Mouse (Mus musculus): ENCODE measurements at regions not wholly inside any gene's neighbourhood (a gene's known extent, or its start where the extent isn't known, plus 50 kb on each side); places are given as distances from the start of the nearest gene placed in this dataset.
"Not testable (repeated sequence)": the region's sequence is repeated elsewhere in the genome, so short reads cannot be mapped to it uniquely, and the experiment has no call there.

DNA sequence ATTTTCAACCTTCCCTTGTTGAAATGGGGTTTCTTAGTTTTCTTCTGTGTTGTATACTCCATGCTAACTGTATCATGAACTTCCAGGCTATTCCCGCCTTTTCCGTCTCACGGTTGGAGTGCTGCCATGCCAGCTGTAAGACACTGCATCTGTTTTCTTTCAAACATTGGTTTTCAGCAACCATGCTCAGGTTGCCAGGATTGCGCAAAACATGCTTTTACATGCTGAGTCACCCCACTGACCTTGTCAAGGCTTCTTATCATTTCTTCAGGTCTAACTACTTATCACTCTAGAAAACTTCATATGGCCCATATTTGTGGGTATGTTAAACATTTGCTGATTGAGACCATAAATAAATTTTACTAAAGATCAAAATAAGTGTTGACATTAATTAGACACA, 551.2 kb downstream of the Tlr4 start:
- in situ Hi-C loops (cut with MboI, MseI): no loop called here

DNA sequence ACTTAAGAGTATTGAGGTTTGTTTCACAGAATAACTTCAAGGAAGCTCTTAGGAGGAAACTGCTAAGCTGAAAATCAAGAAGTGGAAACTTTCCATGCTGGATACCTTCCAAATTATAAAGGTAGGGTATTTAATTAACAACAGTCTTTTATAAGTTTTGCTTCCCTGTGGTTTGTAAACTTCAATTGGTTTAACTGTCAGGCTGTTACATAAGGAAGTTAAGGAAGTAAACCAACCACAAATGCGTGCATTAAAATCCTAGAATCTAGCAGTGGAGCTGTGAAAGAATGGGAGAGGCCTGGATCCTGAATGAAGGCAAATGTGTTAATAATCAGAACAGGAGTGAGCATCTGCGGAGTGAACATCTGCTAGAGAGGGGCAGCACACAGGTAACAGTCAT, 560.5 kb downstream of the Tlr4 start:
- in situ Hi-C loops (cut with MboI, MseI): no loop called here

DNA sequence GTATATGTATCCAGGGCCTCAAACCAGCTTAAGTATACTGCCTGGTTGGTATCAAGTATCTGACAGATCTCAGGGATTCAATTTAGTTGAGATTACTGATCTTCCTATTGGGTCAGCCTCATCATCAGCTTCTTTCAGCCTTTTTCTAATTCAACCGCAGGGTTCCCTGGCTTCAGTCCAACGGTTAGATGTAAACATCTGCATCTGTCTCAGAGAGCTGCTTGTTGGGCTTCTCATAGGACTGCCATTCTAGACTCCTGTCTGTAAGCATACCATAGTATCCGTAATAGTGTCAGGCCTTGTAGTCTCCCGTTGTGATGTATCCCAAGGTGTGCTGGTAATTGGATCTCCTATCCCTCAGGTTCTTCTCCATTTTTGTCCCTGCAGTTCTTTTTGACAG, 575.6 kb downstream of the Tlr4 start:
- in situ Hi-C loops (cut with MboI, MseI): no loop called here

DNA sequence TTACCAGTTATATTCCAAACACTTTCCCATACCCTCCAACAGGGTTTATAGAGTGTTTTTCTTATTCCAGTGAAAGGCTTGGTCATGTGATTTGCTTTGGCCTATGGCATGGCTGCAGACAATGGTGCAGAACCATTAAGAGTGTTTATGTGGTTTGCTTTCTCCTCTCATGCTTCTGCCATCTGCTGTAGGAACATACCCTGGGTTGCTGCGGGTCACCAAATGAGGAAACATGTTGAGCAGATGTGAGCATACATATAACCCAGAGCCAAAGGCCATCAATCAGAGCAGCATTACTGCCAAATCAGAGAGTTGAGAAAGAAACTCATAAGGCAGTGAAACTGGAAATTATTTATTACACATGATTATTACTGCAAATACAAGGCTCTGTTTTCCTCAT, 596.7 kb downstream of the Tlr4 start:
- in situ Hi-C loops (cut with MboI, MseI): no loop called here

DNA sequence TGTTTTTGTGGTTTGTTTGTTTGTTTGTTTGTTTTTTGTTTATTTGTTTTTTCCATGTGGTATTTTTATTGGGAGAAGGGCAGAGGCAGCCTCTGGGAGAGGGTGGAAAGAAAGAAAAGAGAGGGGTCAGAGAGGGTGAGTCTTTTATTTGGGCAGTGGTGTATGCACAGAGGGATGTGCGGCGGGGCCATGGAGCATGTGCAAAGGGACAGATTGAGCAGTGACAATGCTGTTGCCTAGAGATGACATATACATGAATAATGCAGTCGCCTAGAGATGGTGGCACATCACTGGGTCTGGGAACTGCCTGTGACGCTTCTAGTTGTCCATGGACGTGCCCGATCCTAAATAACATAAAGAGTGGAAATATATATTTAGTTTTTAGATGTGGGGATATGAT, 598.3 kb downstream of the Tlr4 start:
- in situ Hi-C loops (cut with MboI, MseI): no loop called here

DNA sequence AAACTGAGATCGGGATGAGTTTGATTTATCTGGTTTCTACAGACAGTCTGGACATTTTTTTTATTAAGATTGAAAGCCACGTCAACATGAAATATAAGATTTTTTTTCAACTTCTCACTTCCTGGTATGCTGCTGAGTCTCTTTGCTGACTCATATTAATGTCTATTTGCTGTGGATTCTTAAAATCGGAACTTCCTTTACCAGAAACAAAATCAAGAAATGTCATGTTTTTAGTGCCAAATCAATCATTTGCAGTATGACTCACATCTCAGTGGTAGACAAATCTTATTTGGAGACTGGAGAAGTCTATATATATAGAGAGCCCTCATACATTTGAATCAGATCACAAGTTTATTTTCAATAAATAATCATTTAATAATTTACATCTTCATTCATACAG, 620.5 kb downstream of the Tlr4 start:
- in situ Hi-C loops (cut with MboI, MseI): no loop called here

DNA sequence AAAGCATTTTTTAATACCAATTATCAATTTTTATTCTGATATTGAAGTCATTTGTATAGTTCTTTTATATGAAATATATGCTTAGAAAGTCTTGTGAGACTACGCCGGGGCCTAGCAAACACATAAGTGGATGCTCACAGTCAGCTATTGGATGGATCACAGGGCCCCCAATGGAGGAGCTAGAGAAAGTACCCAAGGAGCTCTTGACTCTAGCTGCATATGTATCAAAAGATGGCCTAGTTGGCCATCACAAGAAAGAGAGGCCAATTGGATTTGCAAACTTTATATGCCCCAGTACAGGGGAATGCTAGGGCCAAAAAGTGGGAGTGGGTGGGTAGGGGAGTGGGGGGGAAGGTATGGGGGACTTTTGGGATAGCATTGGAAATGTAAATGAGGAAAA, 632.5 kb downstream of the Tlr4 start:
- in situ Hi-C loops (cut with MboI, MseI): not testable (repeated sequence)

DNA sequence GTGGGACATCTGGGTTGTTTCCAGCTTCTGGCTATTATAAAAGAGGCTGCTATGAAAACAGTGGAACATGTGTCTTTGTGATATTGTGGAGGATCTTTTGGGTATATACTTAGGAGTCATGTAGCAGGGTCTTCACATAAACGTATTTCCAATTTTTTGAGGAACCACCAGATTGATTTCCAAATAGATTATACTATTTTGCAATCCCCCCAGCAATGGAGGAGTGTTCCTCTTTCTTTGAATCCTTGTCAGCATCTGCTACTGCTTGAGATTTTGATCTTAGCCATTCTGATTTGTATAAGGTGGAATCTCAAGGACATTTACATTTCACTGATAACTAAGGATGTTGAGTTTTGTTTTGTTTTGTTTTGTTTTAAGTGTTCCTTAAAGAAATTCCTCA, 645.6 kb downstream of the Tlr4 start:
- in situ Hi-C loops (cut with MboI, MseI): no loop called here

DNA sequence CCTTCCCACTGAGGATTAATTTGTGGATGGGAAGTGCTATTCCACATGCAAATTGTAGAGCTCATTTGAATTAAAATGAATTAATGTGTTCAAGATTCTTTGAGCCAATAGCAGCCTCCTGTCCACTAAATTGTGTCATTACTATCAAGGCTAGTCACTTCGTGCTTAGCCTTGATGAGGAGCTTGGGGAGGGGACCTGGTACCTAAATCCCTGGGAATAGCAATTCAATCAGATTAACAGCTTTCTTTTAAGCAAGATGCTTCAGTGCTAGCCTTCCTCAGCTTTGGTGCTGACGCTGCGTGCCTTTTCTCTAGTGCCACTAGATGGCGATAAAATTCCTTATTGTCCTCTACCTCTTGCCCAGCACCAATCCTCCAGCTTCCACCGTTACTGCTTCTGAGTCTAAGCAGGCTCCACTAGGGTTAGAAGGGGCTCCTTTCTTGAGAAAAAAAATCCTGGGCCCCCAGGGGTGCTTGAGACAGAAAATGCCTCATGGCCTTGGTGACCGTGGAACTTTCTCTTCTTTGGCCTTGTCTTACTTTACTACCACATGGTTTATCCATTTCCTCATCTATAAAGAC, 650.0 kb downstream of the Tlr4 start:
- in situ Hi-C loops (cut with MboI, MseI): no loop called here

DNA sequence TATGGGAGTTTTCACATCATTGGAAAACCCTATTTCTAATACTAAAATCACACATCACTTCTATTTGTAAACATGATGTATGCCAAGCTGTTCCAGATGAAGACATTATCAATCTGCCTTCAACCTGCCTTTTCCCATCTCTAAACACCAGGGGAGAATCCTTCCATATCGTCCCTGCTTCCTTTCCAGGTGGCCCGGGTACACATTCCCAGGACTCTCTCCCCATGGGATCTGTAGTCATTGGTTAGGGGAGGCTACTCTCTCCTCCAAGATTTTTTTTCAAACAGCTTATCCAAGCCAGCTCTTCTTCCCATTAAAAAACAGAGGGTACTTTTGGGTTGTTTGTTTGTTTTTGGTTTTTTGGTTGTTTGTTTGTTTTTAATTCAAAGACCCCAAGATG, 650.7 kb downstream of the Tlr4 start:
- in situ Hi-C loops (cut with MboI, MseI): no loop called here

DNA sequence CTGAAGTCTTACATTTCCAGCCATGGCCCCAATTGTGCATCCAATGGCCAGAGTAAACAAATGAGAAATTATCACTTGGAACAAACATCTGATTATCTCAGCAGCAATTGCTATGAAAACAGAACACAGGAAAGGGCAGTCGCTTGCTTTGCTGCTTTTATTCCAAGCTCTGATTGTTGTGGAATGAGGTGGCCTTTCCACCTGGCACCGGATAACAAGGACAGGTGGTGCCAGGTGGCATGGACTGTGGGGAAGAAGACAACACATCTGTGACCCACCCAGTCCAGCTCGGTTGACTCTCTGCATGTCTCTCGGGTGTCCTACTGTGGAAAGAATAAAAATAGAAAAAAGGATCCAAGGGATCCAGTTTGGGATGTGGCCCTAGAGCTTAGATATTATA, 694.9 kb downstream of the Tlr4 start:
- in situ Hi-C loops (cut with MboI, MseI): no loop called here

DNA sequence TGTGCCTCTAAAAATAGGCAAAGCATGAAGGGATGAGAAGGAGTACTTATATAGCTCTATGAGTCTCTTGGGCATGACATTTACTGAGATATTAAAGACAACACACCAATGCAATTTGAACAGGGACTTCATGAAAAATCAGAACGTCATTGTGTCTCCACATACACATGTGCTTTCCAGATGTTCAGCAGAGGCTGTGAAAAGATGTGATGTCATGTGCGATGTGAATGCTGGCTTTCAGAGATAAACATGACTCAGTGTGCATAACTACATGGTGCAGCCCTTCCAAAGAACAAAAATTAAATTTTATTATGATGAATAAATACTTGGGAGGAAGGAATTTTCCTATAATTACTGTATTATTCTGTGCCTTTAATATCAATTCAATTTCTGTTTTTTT, 695.8 kb downstream of the Tlr4 start:
- in situ Hi-C loops (cut with MboI, MseI): no loop called here

DNA sequence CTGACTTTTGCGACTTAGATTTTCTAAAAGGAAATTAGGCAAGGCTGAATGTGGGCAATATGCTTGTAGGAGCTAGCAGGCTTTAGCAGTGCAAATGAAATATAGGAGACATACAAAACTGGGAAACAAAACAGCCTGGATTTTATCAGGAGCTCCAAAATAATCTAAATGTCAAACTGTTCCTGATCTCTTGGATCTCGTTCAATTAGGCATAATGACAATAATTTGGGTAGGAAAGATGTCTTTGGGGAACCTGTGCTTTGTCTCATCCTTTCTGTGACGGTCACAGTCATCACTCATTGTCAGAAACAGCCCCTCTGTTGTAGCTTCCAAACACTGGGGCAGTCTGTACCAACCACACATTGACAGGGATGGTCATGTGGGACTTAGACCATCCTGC, 702.2 kb downstream of the Tlr4 start:
- in situ Hi-C loops (cut with MboI, MseI): no loop called here

DNA sequence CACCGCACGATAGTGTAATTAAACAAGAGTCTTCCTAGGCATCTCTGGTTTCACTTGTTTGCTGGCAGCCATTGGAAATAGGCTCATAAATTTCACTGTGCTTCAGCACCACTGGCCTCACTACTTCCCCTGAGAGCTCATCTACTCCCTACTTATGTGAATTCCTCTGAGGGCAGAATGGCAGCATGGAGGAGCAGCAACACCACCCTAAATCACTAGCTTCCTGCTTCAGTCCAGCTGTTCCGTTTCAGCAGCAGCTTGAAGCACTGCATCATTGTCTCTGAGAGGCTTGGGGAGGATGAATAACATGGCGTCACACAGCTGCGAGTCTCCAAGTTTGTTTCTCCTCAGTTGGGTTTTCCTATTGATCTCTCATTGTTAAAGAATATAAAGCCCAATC, 712.1 kb downstream of the Tlr4 start:
- in situ Hi-C loops (cut with MboI, MseI): no loop called here

DNA sequence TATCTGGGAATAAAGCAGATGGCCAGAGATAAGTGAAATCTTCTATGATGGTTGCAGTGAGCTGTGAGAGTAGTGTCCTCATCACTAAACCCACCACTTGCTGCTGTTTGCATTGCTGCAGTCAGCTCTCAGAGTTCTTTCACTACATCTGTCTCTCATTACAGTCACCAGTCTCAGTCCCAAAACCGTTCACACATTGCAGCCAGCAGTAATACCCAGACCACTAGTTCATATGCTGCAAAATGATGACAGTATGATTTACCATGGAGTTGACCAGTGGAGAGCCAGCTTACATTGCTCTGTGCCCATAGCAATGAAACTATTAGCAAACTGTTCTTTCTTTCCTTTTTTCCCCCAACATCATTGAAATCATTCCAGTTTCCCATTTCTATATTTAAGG, 718.6 kb downstream of the Tlr4 start:
- in situ Hi-C loops (cut with MboI, MseI): no loop called here

DNA sequence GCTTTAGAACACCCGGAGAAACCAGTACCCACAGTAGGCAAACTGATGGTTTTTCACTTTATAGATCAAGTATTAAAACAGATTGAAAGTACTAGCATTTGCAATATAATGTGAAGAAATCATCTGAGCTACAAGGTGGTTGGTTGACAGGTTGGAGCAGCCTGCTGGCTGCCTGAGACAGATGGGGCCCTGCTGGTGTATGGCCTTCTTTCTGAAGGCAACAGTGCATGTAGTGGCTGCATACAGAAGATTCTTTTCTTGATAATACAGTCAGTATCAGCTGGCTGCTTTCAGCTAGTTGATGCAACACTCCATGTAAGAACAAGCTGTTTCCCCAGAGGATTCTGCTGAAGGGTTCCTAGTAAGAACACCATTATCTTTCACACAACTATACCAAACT, 720.6 kb downstream of the Tlr4 start:
- in situ Hi-C loops (cut with MboI, MseI): no loop called here

DNA sequence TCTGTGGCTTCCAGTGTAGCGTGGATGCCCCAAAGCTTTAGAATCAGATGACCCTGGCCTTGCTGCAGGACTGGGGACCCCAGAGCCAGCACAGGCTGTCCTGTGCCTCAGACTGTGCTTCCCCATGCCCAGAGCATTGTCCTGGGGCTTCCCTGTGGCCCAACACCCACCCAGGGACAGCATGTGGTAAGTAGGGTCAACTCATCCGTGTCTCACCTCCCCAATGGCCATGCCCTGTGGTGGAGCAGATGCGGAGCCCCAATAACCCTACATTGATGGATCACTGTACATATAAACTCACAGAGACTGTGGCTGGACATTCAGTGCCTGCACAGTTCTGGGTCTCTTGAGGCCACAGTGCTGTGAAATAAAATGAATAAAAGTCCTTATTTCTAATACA, 726.1 kb downstream of the Tlr4 start:
- in situ Hi-C loops (cut with MboI, MseI): loop anchor here (25.0 kb wide), 1 partner anchor 1191 kb away; no protein-coding TSS in a partner anchor

DNA sequence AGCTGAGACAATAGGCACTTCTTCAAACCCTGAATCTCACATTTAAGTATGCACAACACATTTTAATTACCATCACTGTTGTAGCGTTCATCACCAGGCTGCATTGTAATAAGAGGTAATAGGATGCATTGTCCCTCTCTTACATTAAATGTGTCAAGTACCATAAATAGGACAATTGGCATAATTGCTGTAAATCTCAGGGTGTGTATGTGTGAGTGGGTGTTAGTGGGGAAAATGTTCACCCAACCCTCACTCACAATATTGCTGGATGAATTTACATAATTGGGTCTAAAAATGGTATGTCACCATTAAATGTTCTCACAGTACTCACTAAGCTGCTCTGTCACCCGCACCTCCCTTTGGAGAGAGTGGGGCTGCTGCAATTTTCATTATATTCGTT, 747.4 kb downstream of the Tlr4 start:
- in situ Hi-C loops (cut with MboI, MseI): loop anchor here (25.0 kb wide), 1 partner anchor 1213 kb away; no protein-coding TSS in a partner anchor

DNA sequence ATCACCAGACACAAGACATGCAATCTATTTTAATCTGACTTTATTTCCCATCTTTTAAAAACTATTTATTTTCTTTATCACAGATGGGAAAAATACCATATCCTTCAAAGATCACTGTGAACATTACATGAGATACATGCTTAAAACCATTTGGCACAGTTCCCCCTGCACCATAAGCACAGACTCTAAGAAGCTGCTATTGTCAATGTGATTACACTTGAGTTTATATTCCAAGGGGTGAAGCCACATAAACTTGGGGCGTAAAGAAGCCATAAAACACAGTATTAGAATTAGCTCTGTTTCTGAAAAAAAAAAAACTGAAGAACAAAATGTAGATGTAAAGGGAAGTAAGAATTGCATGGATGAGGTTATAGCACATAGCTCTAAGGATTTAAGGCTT, 762.1 kb downstream of the Tlr4 start:
- in situ Hi-C loops (cut with MboI, MseI): no loop called here

DNA sequence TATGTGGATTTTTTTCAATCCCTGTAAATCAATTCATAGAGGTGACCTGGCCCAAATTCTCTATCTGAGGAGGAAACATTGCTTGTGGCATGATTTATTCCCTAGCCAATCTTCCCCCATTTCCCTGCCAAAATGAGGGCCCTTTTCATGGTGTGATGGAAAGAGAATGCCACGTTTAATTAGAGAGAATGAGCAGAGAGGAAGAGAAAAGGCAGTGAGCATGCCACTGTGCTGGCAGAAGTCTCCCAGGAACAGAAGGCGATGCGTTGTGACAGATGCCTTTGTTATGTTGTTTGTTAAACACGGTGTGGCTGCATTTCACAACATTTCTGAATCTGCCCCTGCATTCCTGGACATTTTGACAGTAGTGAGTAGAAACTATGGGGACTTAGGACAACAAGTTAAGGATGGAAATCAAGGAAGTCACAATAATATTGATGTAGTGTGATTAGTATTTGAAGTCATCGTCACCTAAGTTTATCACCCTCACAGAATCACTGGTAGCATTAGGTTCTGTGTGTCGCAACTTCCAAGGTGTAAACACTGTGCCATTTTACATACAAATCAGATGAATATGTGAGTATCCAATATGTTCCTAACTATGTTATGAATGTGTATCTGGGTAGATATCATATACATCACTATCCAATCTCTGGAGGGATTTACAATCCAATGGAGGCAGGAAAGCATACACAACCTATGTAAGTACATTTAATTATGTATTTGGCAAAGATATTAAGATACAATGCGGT, 762.8 kb downstream of the Tlr4 start:
- in situ Hi-C loops (cut with MboI, MseI): no loop called here

DNA sequence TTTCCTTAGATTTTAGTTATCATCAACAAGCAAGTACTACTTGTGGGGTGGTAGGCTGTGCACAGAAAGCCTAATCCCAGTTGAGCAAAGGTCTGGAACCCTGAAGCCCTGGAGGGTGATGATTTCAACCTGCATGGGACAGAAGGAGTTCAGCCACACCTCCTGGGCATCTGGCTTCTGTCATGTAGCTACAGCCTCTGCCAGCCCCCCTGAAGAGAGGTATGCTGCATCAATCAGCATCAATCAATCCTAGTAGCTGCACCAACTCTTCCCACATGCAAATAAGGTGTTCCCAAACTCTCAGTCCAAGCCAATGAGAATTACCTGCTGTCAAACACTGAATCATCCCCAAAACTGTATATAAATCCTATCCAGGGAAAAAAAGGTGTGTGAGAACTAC, 779.8 kb downstream of the Tlr4 start:
- in situ Hi-C loops (cut with MboI, MseI): no loop called here

DNA sequence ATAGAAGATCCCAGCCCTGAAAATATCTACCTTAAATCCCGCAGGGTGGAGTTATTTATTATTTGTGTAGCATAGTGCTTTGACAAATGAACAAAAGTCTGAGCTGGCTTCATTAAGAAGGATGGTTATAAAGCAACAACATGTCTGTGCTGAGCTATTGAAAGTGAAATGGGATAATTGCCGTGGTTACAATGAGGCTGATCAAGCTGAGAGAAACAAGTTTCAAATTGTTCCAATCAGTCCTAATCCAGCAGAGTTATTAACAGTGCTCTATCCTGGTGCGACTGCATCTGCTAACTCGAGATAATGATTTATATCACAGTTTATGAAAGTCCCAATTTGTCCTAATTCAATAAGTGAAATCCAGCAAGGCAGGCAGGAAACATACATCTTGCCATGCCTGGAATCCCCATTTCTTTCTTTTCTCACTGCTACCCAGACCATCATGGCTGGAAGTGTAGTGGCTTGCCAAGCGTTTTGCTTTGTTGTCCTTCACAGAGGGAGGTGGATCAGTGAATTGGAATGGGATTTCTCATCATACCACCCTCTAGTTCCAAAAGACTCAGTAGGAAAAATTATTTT, 787.2 kb downstream of the Tlr4 start:
- in situ Hi-C loops (cut with MboI, MseI): no loop called here

DNA sequence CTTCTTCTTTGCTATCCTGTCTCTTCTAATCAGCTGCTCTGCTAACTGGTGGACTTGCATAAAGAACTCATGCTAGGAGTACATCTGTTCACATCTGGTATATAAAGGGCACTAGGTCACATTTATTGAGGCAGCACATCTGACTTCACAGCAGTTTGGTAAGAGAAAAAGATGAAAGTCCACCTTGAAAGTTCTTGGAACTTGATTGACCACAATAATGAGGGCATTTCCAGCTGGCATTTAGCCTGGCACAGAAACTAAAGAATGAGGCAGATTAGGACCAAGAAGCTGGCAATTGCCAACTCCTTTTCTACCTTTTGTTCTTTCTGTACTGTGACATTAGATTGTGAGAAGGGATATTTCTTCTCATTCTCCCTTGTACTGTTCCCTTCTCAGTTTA, 799.3 kb downstream of the Tlr4 start:
- in situ Hi-C loops (cut with MboI, MseI): no loop called here

All from T-helper 2 cell (primary cell).